Mouse (Mus musculus): ENCODE data around the gene Klf14.

- no peak for TF ChIP-seq POLR2A (IDR thresholded peaks at IDR 0.05; ENCODE audit: low read depth, low read length)
- TF ChIP-seq CTCF (IDR thresholded peaks at IDR 0.05; ENCODE audit: extremely low read depth, insufficient read length, insufficient replicate concordance, low read depth, low read length), result no peak
Measured at GRCm38 (mm10) chr6:30981351-30981750, 22.5 kb upstream of the Klf14 start.

Data from small intestine, adult 2 months (tissue).